Mouse (Mus musculus): Measurements from ENCODE around the gene Kif18a. TPM values are rescaled to one million over a fixed set of nuclear protein-coding genes. Genes with fewer than 3 reads are reported as not detected.

The Kif18a gene
- polyA plus RNA-seq, 1 experiment from 2014 or later, result 27.1 TPM

DNA sequence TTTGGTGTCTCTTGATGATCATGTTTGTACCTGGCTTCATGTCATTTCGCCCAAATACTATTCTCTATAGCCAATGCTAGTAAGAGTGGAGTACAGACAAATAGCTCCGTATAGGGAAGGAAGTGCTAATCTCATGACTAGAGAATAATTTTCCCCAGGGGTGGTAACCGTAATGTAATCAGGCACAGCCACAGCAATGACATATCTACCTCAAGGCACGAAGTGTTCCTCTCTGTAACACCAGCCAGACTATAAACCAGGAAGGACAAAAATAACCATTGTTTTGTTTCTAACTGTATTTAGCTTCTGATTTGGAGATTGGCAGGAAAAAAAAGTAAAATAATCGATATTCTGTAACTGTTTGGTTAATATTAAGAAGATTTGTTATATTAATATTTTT is 108.2 kb downstream of the Kif18a start:
- 82% methylated on average over 5 of the region's 5 CpGs for WGBS
- no peak overlapping the region for H3K4me2 ChIP-seq (replicated peaks; ENCODE audit: low read depth, low read length)
- no peak overlapping the region for H3K9ac ChIP-seq (ENCODE audit: low read depth, low read length)
- no peaks in the 10 kb centered on the region for H3K36me3 ChIP-seq (ENCODE audit: control insufficient read depth, insufficient read depth, low read length)
- no peak for ATAC-seq (ENCODE audit: low FRiP score, low TSS enrichment)
- no peaks in the 10 kb centered on the region for H3K4me1 ChIP-seq (ENCODE audit: control insufficient read depth, insufficient read depth, low read length)
- H3K4me3 ChIP-seq (ENCODE audit: low read length), result no peak overlapping the region
- no peaks in the 10 kb centered on the region for H3K27me3 ChIP-seq (ENCODE audit: control insufficient read depth, insufficient read depth, low read length)
- H3K9me3 ChIP-seq (ENCODE audit: control insufficient read depth, low read length), result no peaks in the 10 kb centered on the region
- H3K27ac ChIP-seq (ENCODE audit: low read depth, low read length), result no peak overlapping the region

GRCm38 (mm10) chr2:109389977-109390376 is 109.4 kb downstream of the Kif18a start:
- H3K27me3 ChIP-seq (ENCODE audit: control insufficient read depth, insufficient read depth, low read length), result no peaks in the 10 kb centered on the region
- H3K36me3 ChIP-seq (ENCODE audit: control insufficient read depth, insufficient read depth, low read length), result no peaks in the 10 kb centered on the region
- no peak for ATAC-seq (ENCODE audit: low FRiP score, low TSS enrichment)
- H3K9ac ChIP-seq (ENCODE audit: low read depth, low read length), result no peak overlapping the region
- H3K9me3 ChIP-seq (ENCODE audit: control insufficient read depth, low read length), result no peaks in the 10 kb centered on the region
- no peak overlapping the region for H3K4me2 ChIP-seq (replicated peaks; ENCODE audit: low read depth, low read length)
- WGBS, result 39% methylated on average over 1 of the region's 1 CpGs
- H3K4me3 ChIP-seq (ENCODE audit: low read length), result no peak overlapping the region
- H3K27ac ChIP-seq (ENCODE audit: low read depth, low read length), result no peak overlapping the region
- H3K4me1 ChIP-seq (ENCODE audit: control insufficient read depth, insufficient read depth, low read length), result no peaks in the 10 kb centered on the region

Other genes starting within 250 kb of the Kif18a start
- gene Mettl15, start within 50 bp of the Kif18a start, polyA plus RNA-seq (2014; fragmentation: Nextera tagmentation; extraction: Ambion mirVana), result 10.1 and 11.4 TPM in 2 replicates

All from kidney, embryonic 14.5 days (tissue).